Mouse (Mus musculus) intestine, embryonic 16.5 days (tissue): ENCODE data around the gene Mef2d. TPM values are rescaled to one million over a fixed set of nuclear protein-coding genes. Genes with fewer than 3 reads are reported as not detected.
A peak's percentile ranks its signal among the peaks of the same experiment; 100 is the strongest.

Experiments used
- ATAC-seq: fragments of 200-750 bp; cut with Nextera tagmentation; 2 replicates; pipeline ENCODE4 v1.8.0; 2017; ENCODE audit warnings: moderate TSS enrichment, moderate library complexity
- H3K27ac ChIP-seq: fragments of 300-500 bp; sonication (generic); 2 replicates; pipeline ENCODE4 v1.5.1; 2014; ENCODE audit warnings: mild to moderate bottlenecking, low read length
- H3K27me3 ChIP-seq: fragments of 300-500 bp; sonication (generic); replicated peaks from 2 replicates; pipeline ENCODE4 v1.6.1; 2014; ENCODE audit warnings: low read length, control low read depth, mixed read lengths; ENCODE audit not compliant: control insufficient read depth, insufficient read depth
- H3K36me3 ChIP-seq: fragments of 300-500 bp; sonication (generic); 2 replicates; pipeline ENCODE4 v1.6.1; 2014; ENCODE audit warnings: low read length, control low read depth; ENCODE audit not compliant: control insufficient read depth, insufficient read depth
- H3K4me1 ChIP-seq: fragments of 300-500 bp; sonication (generic); 2 replicates; pipeline ENCODE4 v1.6.1; 2014; ENCODE audit warnings: low read length, control low read depth, mixed read lengths; ENCODE audit not compliant: control insufficient read depth, insufficient read depth
- H3K4me2 ChIP-seq: fragments of 300-500 bp; sonication (generic); 2 replicates; pipeline ENCODE4 v1.6.1; 2014; ENCODE audit warnings: low read depth, low read length, control low read depth
- H3K4me3 ChIP-seq: fragments of 300-500 bp; sonication (generic); 2 replicates; pipeline ENCODE4 v1.5.1; 2014; ENCODE audit warnings: mild to moderate bottlenecking, low read length
- H3K9ac ChIP-seq: fragments of 300-500 bp; sonication (generic); 2 replicates; pipeline ENCODE4 v1.6.1; 2014; ENCODE audit warnings: low read depth, low read length
- H3K9me3 ChIP-seq: fragments of 300-500 bp; sonication (generic); 2 replicates; pipeline ENCODE4 v1.6.1; 2016; ENCODE audit warnings: low read length, control low read depth; ENCODE audit not compliant: control insufficient read depth
- WGBS: fragments of 180-500 bp; shearing (Covaris S2); extraction: QIAGEN DNeasy Blood & Tissue Kit; methylation state at CpG from one replicate; pipeline ENCODE4 v1.1.7; 2014; 5-methylcytosine and 5-hydroxymethylcytosine counted together
- polyA plus RNA-seq: library from polyadenylated mRNA; unstranded; fragments of >200 nt; fragmentation: Nextera tagmentation; extraction: Ambion mirVana; gene quantifications from 2 replicates; pipeline ENCODE4 v1.2.1, GENCODE M21; 2015

The Mef2d gene
- polyA plus RNA-seq, 1 experiment from 2014 or later: 13.7 TPM

- Histone ChIP-seq H3K9ac (no peak overlapping the region), H3K4me1 (peaks cover 44% of the 10 kb centered on the region), H3K36me3 (peaks cover 7% of the 10 kb centered on the region; the same call in 1 of the 2 replicates), H3K27me3 (no peaks in the 10 kb centered on the region), H3K9me3 (no peaks in the 10 kb centered on the region), H3K4me3 (no peak overlapping the region), H3K4me2 (no peak overlapping the region), H3K27ac (no peak overlapping the region)
- ATAC-seq: no peak
- WGBS: 72% methylated on average over 3 of the region's 3 CpGs
Observed at GRCm38 (mm10) chr3:88152056-88152455, 9.9 kb downstream of the Mef2d start.

- no peaks in the 10 kb centered on the region for H3K27me3 ChIP-seq
- peaks cover 30% of the 10 kb centered on the region for H3K4me1 ChIP-seq
- no peak overlapping the region for H3K27ac ChIP-seq
- H3K36me3 ChIP-seq: peaks cover 7% of the 10 kb centered on the region; the same call in 1 of the 2 replicates
- no peak overlapping the region for H3K4me3 ChIP-seq
- no peaks in the 10 kb centered on the region for H3K9me3 ChIP-seq
- WGBS: 80% methylated on average over 3 of the region's 3 CpGs
- no peak overlapping the region for H3K9ac ChIP-seq
- no peak for ATAC-seq
- no peak overlapping the region for H3K4me2 ChIP-seq
Observed at GRCm38 (mm10) chr3:88153290-88154011, 11.3 kb downstream of the Mef2d start.

GRCm38 (mm10) chr3:88154236-88154635, 12.1 kb downstream of the Mef2d start:
- Histone ChIP-seq H3K9ac (no peak overlapping the region), H3K27me3 (no peaks in the 10 kb centered on the region), H3K9me3 (no peaks in the 10 kb centered on the region), H3K4me3 (no peak overlapping the region), H3K4me2 (no peak overlapping the region), H3K36me3 (peaks cover 7% of the 10 kb centered on the region), H3K27ac (0 out of 2 replicates have a peak overlapping the region, but pooled peaks have one; percentile 36), H3K4me1 (peaks cover 23% of the 10 kb centered on the region)
- 0 out of 2 replicates have a peak, but pooled peaks have one; percentile 17 for ATAC-seq
- WGBS: 59% methylated on average over 2 of the region's 2 CpGs

GRCm38 (mm10) chr3:88156817-88157216, 14.6 kb downstream of the Mef2d start:
- H3K27me3 ChIP-seq: no peaks in the 10 kb centered on the region
- H3K36me3 ChIP-seq: peaks cover 7% of the 10 kb centered on the region
- no peak overlapping the region for H3K27ac ChIP-seq
- no peak overlapping the region for H3K9ac ChIP-seq
- no peak overlapping the region for H3K4me2 ChIP-seq
- no peaks in the 10 kb centered on the region for H3K9me3 ChIP-seq
- no peak for ATAC-seq
- H3K4me3 ChIP-seq: no peak overlapping the region
- 0 out of 2 replicates have a peak, but pooled peaks cover 2% of the 10 kb centered on the region for H3K4me1 ChIP-seq

GRCm38 (mm10) chr3:88157771-88158597, 15.8 kb downstream of the Mef2d start:
- no peaks in the 10 kb centered on the region for H3K9me3 ChIP-seq
- WGBS: 28% methylated on average over 23 of the region's 23 CpGs
- no peak overlapping the region for H3K27ac ChIP-seq
- H3K36me3 ChIP-seq: peaks cover 7% of the 10 kb centered on the region
- H3K9ac ChIP-seq: no peak overlapping the region
- no peak overlapping the region for H3K4me2 ChIP-seq
- ATAC-seq: peak; percentile 45
- 0 out of 2 replicates have a peak, but pooled peaks cover 2% of the 10 kb centered on the region for H3K4me1 ChIP-seq
- H3K4me3 ChIP-seq: no peak overlapping the region
- no peaks in the 10 kb centered on the region for H3K27me3 ChIP-seq

GRCm38 (mm10) chr3:88158991-88159390, 16.8 kb downstream of the Mef2d start:
- no peak overlapping the region for H3K9ac ChIP-seq
- no peak overlapping the region for H3K27ac ChIP-seq
- 83% methylated on average over 6 of the region's 6 CpGs for WGBS
- ATAC-seq: no peak
- no peaks in the 10 kb centered on the region for H3K27me3 ChIP-seq
- peaks cover 11% of the 10 kb centered on the region for H3K36me3 ChIP-seq
- H3K4me2 ChIP-seq: no peak overlapping the region
- H3K4me1 ChIP-seq: 0 out of 2 replicates have a peak, but pooled peaks cover 2% of the 10 kb centered on the region
- no peak overlapping the region for H3K4me3 ChIP-seq
- no peaks in the 10 kb centered on the region for H3K9me3 ChIP-seq

GRCm38 (mm10) chr3:88160856-88161255, 18.7 kb downstream of the Mef2d start:
- H3K36me3 ChIP-seq: peaks cover 16% of the 10 kb centered on the region
- no peak overlapping the region for H3K4me2 ChIP-seq
- H3K4me3 ChIP-seq: no peak overlapping the region
- H3K27ac ChIP-seq: no peak overlapping the region
- 78% methylated on average over 6 of the region's 6 CpGs for WGBS
- H3K9ac ChIP-seq: no peak overlapping the region
- no peaks in the 10 kb centered on the region for H3K27me3 ChIP-seq
- H3K4me1 ChIP-seq: no peaks in the 10 kb centered on the region
- no peak for ATAC-seq
- no peaks in the 10 kb centered on the region for H3K9me3 ChIP-seq

- no peak overlapping the region for H3K4me3 ChIP-seq
- H3K4me2 ChIP-seq: no peak overlapping the region
- H3K27me3 ChIP-seq: no peaks in the 10 kb centered on the region
- H3K27ac ChIP-seq: no peak overlapping the region
- H3K4me1 ChIP-seq: no peaks in the 10 kb centered on the region
- H3K9ac ChIP-seq: no peak overlapping the region
- 76% methylated on average over 8 of the region's 8 CpGs for WGBS
- peaks cover 13% of the 10 kb centered on the region for H3K36me3 ChIP-seq
- ATAC-seq: no peak
- no peaks in the 10 kb centered on the region for H3K9me3 ChIP-seq
Observed at GRCm38 (mm10) chr3:88162259-88162658, 20.1 kb downstream of the Mef2d start.

- WGBS: 78% methylated on average over 4 of the region's 4 CpGs
- no peaks in the 10 kb centered on the region for H3K27me3 ChIP-seq
- no peak overlapping the region for H3K9ac ChIP-seq
- no peak overlapping the region for H3K4me2 ChIP-seq
- peaks cover 16% of the 10 kb centered on the region for H3K36me3 ChIP-seq
- no peak overlapping the region for H3K4me3 ChIP-seq
- no peaks in the 10 kb centered on the region for H3K4me1 ChIP-seq
- ATAC-seq: no peak
- H3K27ac ChIP-seq: no peak overlapping the region
- H3K9me3 ChIP-seq: no peaks in the 10 kb centered on the region
Observed at GRCm38 (mm10) chr3:88162811-88163210, 20.6 kb downstream of the Mef2d start.
